Mouse (Mus musculus) liver, adult 2 months (tissue): ENCODE data around the gene Tmeff2. TPM values are rescaled to one million over a fixed set of nuclear protein-coding genes. Genes with fewer than 3 reads are reported as not detected.

Experiments used
- DNase-seq: peaks from one replicate; pipeline ENCODE4 v3.0.0-alpha.2; 2011; ENCODE audit warnings: low read depth, low spot score; ENCODE audit errors: extremely low read depth
- H3K27ac ChIP-seq: fragments of 200-500 bp; replicated peaks from 2 replicates; pipeline ENCODE4 v1.5.1; 2012; ENCODE audit warnings: low read depth, mild to moderate bottlenecking, control low read depth, inconsistent platforms, low read length; ENCODE audit not compliant: insufficient read depth
- H3K27me3 ChIP-seq: fragments of 200-500 bp; 2 replicates; pipeline ENCODE4 v1.6.1; 2012; ENCODE audit warnings: mild to moderate bottlenecking, moderate library complexity, low read length, inconsistent platforms; ENCODE audit not compliant: control insufficient read depth, insufficient read depth
- H3K36me3 ChIP-seq: fragments of 200-500 bp; 2 replicates; pipeline ENCODE4 v1.6.1; 2012; ENCODE audit warnings: low read length, inconsistent platforms; ENCODE audit not compliant: control insufficient read depth, insufficient read depth
- H3K4me1 ChIP-seq: fragments of 200-500 bp; 2 replicates; pipeline ENCODE4 v1.6.1; 2011; ENCODE audit warnings: low read length; ENCODE audit not compliant: control insufficient read depth, insufficient read depth
- H3K4me3 ChIP-seq: fragments of 200-500 bp; 2 replicates; pipeline ENCODE4 v1.5.1; 2011; ENCODE audit warnings: low read depth, mild to moderate bottlenecking, control low read depth, low read length, moderate library complexity; ENCODE audit not compliant: insufficient read depth
- H3K79me2 ChIP-seq: fragments of 200-500 bp; 2 replicates; pipeline ENCODE4 v1.6.1; 2012; ENCODE audit warnings: inconsistent platforms, mild to moderate bottlenecking, low read length, moderate library complexity; ENCODE audit not compliant: control insufficient read depth, insufficient read depth
- H3K9ac ChIP-seq: fragments of 200-500 bp; 2 replicates; pipeline ENCODE4 v1.6.1; 2012; ENCODE audit warnings: low read depth, mild to moderate bottlenecking, control low read depth, inconsistent platforms, low read length
- CTCF ChIP-seq: fragments of 200-500 bp; IDR thresholded peaks from 2 replicates; pipeline ENCODE4 v1.5.1; 2011; ENCODE audit warnings: low read depth, low read length, control low read depth
- POLR2A ChIP-seq: fragments of 200-500 bp; IDR thresholded peaks from 2 replicates; pipeline ENCODE4 v1.6.1; 2011; ENCODE audit warnings: low read length, control low read depth; ENCODE audit not compliant: insufficient read depth; ENCODE audit errors: extremely low read depth
- whole genome bisulfite sequencing: fragments of 180-500 bp; shearing (Covaris S2); methylation state at CpG from one replicate; pipeline ENCODE4 v1.1.7; 2018; 5-methylcytosine and 5-hydroxymethylcytosine counted together
- polyA plus RNA-seq: library from polyadenylated mRNA; depleted of rRNA; stranded (reverse); fragments of >200 nt; gene quantifications from 2 replicates; pipeline ENCODE4 v1.2.3, GENCODE M21; 2012
- total RNA-seq: library from RNA; depleted of rRNA; stranded (reverse); fragments of >200 nt; gene quantifications from 2 replicates; pipeline ENCODE4 v1.2.3, GENCODE M21; 2014

Tmeff2 gene
- total and polyA plus RNA-seq, 2 experiments = 0.09 TPM; not detected in 1

- TF ChIP-seq POLR2A (no peak), CTCF (no peak)
- Histone ChIP-seq H3K27ac (no peak overlapping the region), H3K4me3 (no peak overlapping the region), H3K36me3 (no peaks in the 10 kb centered on the region), H3K79me2 (no peaks in the 10 kb centered on the region), H3K27me3 (no peaks in the 10 kb centered on the region), H3K4me1 (no peaks in the 10 kb centered on the region), H3K9ac (no peak overlapping the region)
- DNase-seq = no peak
- WGBS = 88% methylated on average over 2 of the region's 2 CpGs
Observed at GRCm38 (mm10) chr1:51088921-51089320, 188.5 kb downstream of the Tmeff2 start.

- DNase-seq = no peak
- Histone ChIP-seq H3K4me3 (no peak overlapping the region), H3K36me3 (no peaks in the 10 kb centered on the region), H3K9ac (no peak overlapping the region), H3K27ac (no peak overlapping the region), H3K4me1 (no peaks in the 10 kb centered on the region), H3K79me2 (no peaks in the 10 kb centered on the region), H3K27me3 (no peaks in the 10 kb centered on the region)
- 95% methylated on average over 3 of the region's 3 CpGs for WGBS
- TF ChIP-seq CTCF (no peak), POLR2A (no peak)
Observed at GRCm38 (mm10) chr1:51089803-51090202, 189.4 kb downstream of the Tmeff2 start.

GRCm38 (mm10) chr1:51090212-51090761 lies 189.8 kb downstream of the Tmeff2 start:
- WGBS = 84% methylated on average over 4 of the region's 4 CpGs
- no peaks in the 10 kb centered on the region for H3K36me3 ChIP-seq
- no peaks in the 10 kb centered on the region for H3K27me3 ChIP-seq
- DNase-seq = no peak
- no peak overlapping the region for H3K4me3 ChIP-seq
- no peaks in the 10 kb centered on the region for H3K4me1 ChIP-seq
- no peak overlapping the region for H3K27ac ChIP-seq
- no peak for TF ChIP-seq POLR2A
- TF ChIP-seq CTCF = no peak
- H3K9ac ChIP-seq = no peak overlapping the region
- H3K79me2 ChIP-seq = no peaks in the 10 kb centered on the region

- Histone ChIP-seq H3K4me3 (no peak overlapping the region), H3K9ac (no peak overlapping the region), H3K36me3 (no peaks in the 10 kb centered on the region), H3K79me2 (no peaks in the 10 kb centered on the region), H3K4me1 (no peaks in the 10 kb centered on the region; the same call in 1 of the 2 replicates), H3K27ac (no peak overlapping the region), H3K27me3 (no peaks in the 10 kb centered on the region)
- TF ChIP-seq CTCF = no peak
- TF ChIP-seq POLR2A = no peak
- 91% methylated on average over 2 of the region's 2 CpGs for WGBS
- DNase-seq = no peak
Observed at GRCm38 (mm10) chr1:51094713-51095112, 194.3 kb downstream of the Tmeff2 start.

- no peak for TF ChIP-seq POLR2A
- no peak for TF ChIP-seq CTCF
- Histone ChIP-seq H3K36me3 (no peaks in the 10 kb centered on the region), H3K27me3 (no peaks in the 10 kb centered on the region), H3K9ac (no peak overlapping the region), H3K27ac (no peak overlapping the region), H3K4me3 (no peak overlapping the region), H3K4me1 (no peaks in the 10 kb centered on the region; the same call in 1 of the 2 replicates), H3K79me2 (no peaks in the 10 kb centered on the region)
- DNase-seq = no peak
- WGBS = 81% methylated on average over 4 of the region's 4 CpGs
Observed at GRCm38 (mm10) chr1:51096848-51097598, 196.6 kb downstream of the Tmeff2 start.
